Mouse (Mus musculus) brain, embryonic 14.5 days (tissue): ENCODE data around the gene Stk40.
"Not testable (repeated sequence)": the region's sequence is repeated elsewhere in the genome, so short reads cannot be mapped to it uniquely, and the experiment has no call there.

Source experiments
- CTCF ChIP-seq: fragments of 200-500 bp; IDR thresholded peaks from 2 replicates; pipeline ENCODE4 v1.5.1; 2012; ENCODE audit warnings: inconsistent platforms, mild to moderate bottlenecking, moderate library complexity, borderline replicate concordance; ENCODE audit not compliant: insufficient read depth, insufficient read length; ENCODE audit errors: extremely low read depth
- POLR2A ChIP-seq: fragments of 200-500 bp; IDR thresholded peaks from 2 replicates; pipeline ENCODE4 v1.6.1; 2012; ENCODE audit warnings: mild to moderate bottlenecking, inconsistent platforms, borderline replicate concordance; ENCODE audit not compliant: poor library complexity, insufficient read depth, insufficient read length, severe bottlenecking; ENCODE audit errors: extremely low read depth

DNA sequence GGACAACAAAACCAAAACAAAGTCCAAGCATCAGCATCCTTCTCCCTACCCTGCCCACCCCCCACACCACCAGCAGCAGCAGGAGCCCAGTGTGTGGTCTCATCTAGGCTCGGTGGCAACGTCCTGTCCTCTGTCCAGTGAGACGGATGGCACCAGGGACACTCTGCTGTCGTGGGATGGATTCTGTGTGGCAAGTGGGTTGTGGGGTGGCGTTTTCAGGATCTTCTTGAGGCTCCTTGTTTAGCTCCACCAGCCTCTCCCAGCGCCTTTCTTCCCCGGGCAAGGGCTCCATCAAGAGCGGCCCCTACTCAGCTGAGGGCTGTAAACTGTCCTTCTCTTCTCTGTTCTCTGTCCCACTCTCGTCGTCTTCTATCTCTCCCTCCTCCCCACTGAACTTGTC, 61.3 kb downstream of the Stk40 start:
- not testable (repeated sequence) for TF ChIP-seq POLR2A, CTCF
